ENCODE assay signal across 9 mouse cellular contexts in the genomic region with DNA sequence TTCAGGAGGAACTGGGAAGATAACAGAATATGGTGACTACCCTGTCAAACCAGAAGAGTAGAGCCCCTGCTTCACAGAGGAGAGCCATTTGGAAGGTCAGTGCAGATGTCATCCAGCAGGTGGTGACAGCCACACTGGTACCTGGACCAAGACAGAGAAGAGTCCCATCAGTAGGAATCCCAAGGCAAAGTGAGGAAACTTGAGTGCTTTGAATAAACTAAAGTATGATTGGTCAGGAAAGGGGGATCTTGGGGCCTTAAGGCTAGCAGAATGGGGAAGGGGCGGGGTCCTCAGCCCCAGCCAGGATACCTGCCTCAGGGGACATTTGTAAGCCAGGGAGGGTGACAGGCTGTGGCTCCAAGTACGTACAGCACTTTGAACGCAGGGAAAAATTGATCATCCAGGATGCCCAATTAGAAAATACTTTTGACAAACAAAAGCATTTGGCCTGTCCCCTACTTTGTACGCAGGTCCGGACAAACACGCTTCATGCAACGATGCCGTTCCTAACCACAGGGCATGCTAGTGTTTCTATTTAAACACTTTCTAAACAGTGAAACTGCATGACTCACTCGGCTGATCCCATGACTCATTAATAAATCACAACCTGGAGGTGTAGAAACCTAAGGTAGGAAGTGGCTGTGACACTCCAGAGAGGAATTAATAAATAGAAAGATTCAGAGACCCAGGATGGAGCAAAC.
A peak's percentile ranks its signal among the peaks of the same experiment; 100 is the strongest.
DNase-seq lines count a peak whose midpoint lies in the region; ATAC-seq and TF ChIP-seq lines count a peak whose summit lies in the region.
"Had no signal": no experiment of that assay in that cellular context is flagged by ENCODE, and none has a peak within 500 bp of the region (broad histone marks: within the 10 kb centered on the region; RNA-seq: fewer than 3 reads in every experiment).

No protein-coding gene starts in this region.

- ATAC-seq in midbrain, postnatal 0 days (ENCODE audit: low FRiP score), result no peak
- ATAC-seq in midbrain, embryonic 13.5 days, result no peak
- peak; percentile 22; the same call in 1 of the 2 replicates for ATAC-seq in neutrophil, adult 5-6 weeks (ENCODE audit: extremely low read depth, insufficient number of reproducible peaks, low FRiP score, poor library complexity, severe bottlenecking)
- ATAC-seq in hindbrain, embryonic 14.5 days (ENCODE audit: low FRiP score), result no peak
- ATAC-seq in cerebellum, adult (ENCODE audit: insufficient number of reproducible peaks, low FRiP score, low TSS enrichment), result no peak

- no peaks in the 10 kb centered on the region for H3K4me1 ChIP-seq in midbrain, postnatal 0 days (ENCODE audit: insufficient read depth, low read length)
- peaks cover 35% of the 10 kb centered on the region for H3K4me1 ChIP-seq in midbrain, embryonic 13.5 days (replicated peaks)
- peaks cover 18% of the 10 kb centered on the region for H3K4me1 ChIP-seq in hindbrain, embryonic 14.5 days (replicated peaks; ENCODE audit: control insufficient read depth, insufficient read depth, low read length)

- DNase-seq in midbrain, postnatal 0 days (ENCODE audit: low spot score), result no peak
- peak; percentile 69 for DNase-seq in ZHBTc4 (ENCODE audit: low read depth, low spot score)
- DNase-seq in kidney, adult 18-20 months, result peak; percentile 42
- no peak for DNase-seq in ovary, postnatal 36 days (ENCODE audit: low spot score)
- DNase-seq in hindbrain, embryonic 14.5 days (ENCODE audit: low spot score), result no peak
- DNase-seq: liver, embryonic 13.5 days had no signal

- no peaks in the 10 kb centered on the region for H3K9me3 ChIP-seq in midbrain, postnatal 0 days (ENCODE audit: low read length)
- H3K9me3 ChIP-seq in midbrain, embryonic 13.5 days, result no peaks in the 10 kb centered on the region
- H3K9me3 ChIP-seq in hindbrain, embryonic 14.5 days (ENCODE audit: control insufficient read depth, low read length), result no peaks in the 10 kb centered on the region
- H3K9me3 ChIP-seq: liver, embryonic 13.5 days had no signal

- H3K9ac ChIP-seq in midbrain, postnatal 0 days (replicated peaks; ENCODE audit: low read length, poor library complexity, severe bottlenecking), result no peak overlapping the region
- H3K9ac ChIP-seq in midbrain, embryonic 13.5 days (replicated peaks), result no peak overlapping the region
- no peak overlapping the region for H3K9ac ChIP-seq in hindbrain, embryonic 14.5 days
- H3K9ac ChIP-seq: liver, embryonic 13.5 days had no signal

- H3K36me3 ChIP-seq in midbrain, postnatal 0 days (ENCODE audit: insufficient read depth, low read length), result no peaks in the 10 kb centered on the region
- no peaks in the 10 kb centered on the region for H3K36me3 ChIP-seq in midbrain, embryonic 13.5 days
- no peaks in the 10 kb centered on the region for H3K36me3 ChIP-seq in hindbrain, embryonic 14.5 days (replicated peaks; ENCODE audit: control insufficient read depth, insufficient read depth)
- H3K36me3 ChIP-seq: liver, embryonic 13.5 days had no signal

- TF ChIP-seq CTCF in midbrain, postnatal 0 days (IDR thresholded peaks at IDR 0.05), result 0 out of 2 replicates have a peak, but pooled peaks have one; percentile 10

- peaks cover 29% of the 10 kb centered on the region; the same call in 1 of the 2 replicates for H3K27me3 ChIP-seq in midbrain, postnatal 0 days (ENCODE audit: insufficient read depth, low read length)
- peaks cover 62% of the 10 kb centered on the region for H3K27me3 ChIP-seq in midbrain, embryonic 13.5 days
- peaks cover 24% of the 10 kb centered on the region for H3K27me3 ChIP-seq in hindbrain, embryonic 14.5 days (ENCODE audit: control insufficient read depth, insufficient read depth, low read length)

- H3K4me2 ChIP-seq in midbrain, postnatal 0 days (ENCODE audit: low read depth, low read length, poor library complexity, severe bottlenecking), result no peak overlapping the region
- H3K4me2 ChIP-seq in midbrain, embryonic 13.5 days (replicated peaks), result no peak overlapping the region
- no peak overlapping the region for H3K4me2 ChIP-seq in hindbrain, embryonic 14.5 days (replicated peaks)

- no peak overlapping the region for H3K4me3 ChIP-seq in midbrain, postnatal 0 days (ENCODE audit: low read depth, low read length)
- no peak overlapping the region for H3K4me3 ChIP-seq in midbrain, embryonic 13.5 days (replicated peaks)
- H3K4me3 ChIP-seq in hindbrain, embryonic 14.5 days (replicated peaks; ENCODE audit: low read length), result no peak overlapping the region

- WGBS in midbrain, postnatal 0 days, result 34% methylated on average over 9 of the region's 9 CpGs
- 24% methylated on average over 9 of the region's 9 CpGs for WGBS in midbrain, embryonic 13.5 days
- WGBS in hindbrain, embryonic 14.5 days, result 31% methylated on average over 9 of the region's 9 CpGs

- no peak overlapping the region for H3K27ac ChIP-seq in midbrain, postnatal 0 days (ENCODE audit: low read depth, low read length)
- H3K27ac ChIP-seq in midbrain, embryonic 13.5 days, result no peak overlapping the region
- H3K27ac ChIP-seq in hindbrain, embryonic 14.5 days, result no peak overlapping the region
- H3K27ac ChIP-seq: liver, embryonic 13.5 days had no signal

Comparison
In these comparisons a context has a peak if more than half of its experiments do, and no peak if none do; other contexts are left out.
1. DNase-seq: peak in ZHBTc4 (single experiment) and kidney, adult 18-20 months (single experiment); none in midbrain, postnatal 0 days (single experiment), ovary, postnatal 36 days (single experiment) and hindbrain, embryonic 14.5 days (single experiment).